ENCODE assay signal across 9 mouse cellular contexts in genomic region chr8:121730646-121731045, GRCm38 (mm10). TPM values are rescaled to one million over a fixed set of nuclear protein-coding genes. Genes with fewer than 3 reads are reported as not detected.
A peak's percentile ranks its signal among the peaks of the same experiment; 100 is the strongest.
DNase-seq lines count a peak whose midpoint lies in the region; ATAC-seq lines count a peak whose summit lies in the region.
"Had no signal": no experiment of that assay in that cellular context is flagged by ENCODE, and none has a peak within 500 bp of the region (broad histone marks: within the 10 kb centered on the region; RNA-seq: fewer than 3 reads in every experiment).

No protein-coding gene starts in this region.

- no peak overlapping the region for H3K27ac ChIP-seq in limb, embryonic 10.5 days
- H3K27ac ChIP-seq in stomach, embryonic 16.5 days (ENCODE audit: low read length), result no peak overlapping the region
- H3K27ac ChIP-seq: macrophage had no signal

- peaks cover 4% of the 10 kb centered on the region; the same call in 1 of the 2 replicates for H3K4me1 ChIP-seq in megakaryocyte, embryonic 14.5 days
- H3K4me1 ChIP-seq in limb, embryonic 10.5 days, result peaks cover 19% of the 10 kb centered on the region
- no peaks in the 10 kb centered on the region; the same call in 1 of the 2 replicates for H3K4me1 ChIP-seq in stomach, embryonic 16.5 days (ENCODE audit: control insufficient read depth, insufficient read depth, low read length)

- H3K9me3 ChIP-seq in megakaryocyte, embryonic 14.5 days, result peaks cover 17% of the 10 kb centered on the region
- no peaks in the 10 kb centered on the region for H3K9me3 ChIP-seq in limb, embryonic 10.5 days (replicated peaks)
- H3K9me3 ChIP-seq in stomach, embryonic 16.5 days (replicated peaks; ENCODE audit: control insufficient read depth, low read length), result peaks cover 6% of the 10 kb centered on the region; the same call in 1 of the 2 replicates

- peak overlapping the region; percentile 69 for H3K4me2 ChIP-seq in stomach, embryonic 16.5 days (ENCODE audit: low read depth, low read length)

- no peaks in the 10 kb centered on the region for H3K36me3 ChIP-seq in megakaryocyte, embryonic 14.5 days (replicated peaks; ENCODE audit: low read length)
- no peaks in the 10 kb centered on the region for H3K36me3 ChIP-seq in limb, embryonic 10.5 days
- H3K36me3 ChIP-seq in stomach, embryonic 16.5 days (ENCODE audit: control insufficient read depth, insufficient read depth, low read length), result no peaks in the 10 kb centered on the region

- no peak for ATAC-seq in megakaryocyte, adult 5-6 weeks (ENCODE audit: poor library complexity, severe bottlenecking)
- no peak for ATAC-seq in stomach, embryonic 16.5 days (ENCODE audit: insufficient read depth, low FRiP score)

- under 1% methylated on average over 37 of the region's 37 CpGs for WGBS in limb, embryonic 10.5 days
- under 1% methylated on average over 37 of the region's 37 CpGs for WGBS in stomach, embryonic 16.5 days

- H3K4me3 ChIP-seq in megakaryocyte, embryonic 14.5 days (replicated peaks), result peak overlapping the region; percentile 18
- H3K4me3 ChIP-seq in limb, embryonic 10.5 days, result peak overlapping the region; percentile 59
- H3K4me3 ChIP-seq in stomach, embryonic 16.5 days (replicated peaks; ENCODE audit: low read length), result peak overlapping the region; percentile 50

- DNase-seq in cerebellum, adult 11 months, result peak; percentile 63
- no peak for DNase-seq in cerebellum, postnatal 4 days (ENCODE audit: low spot score in 2 of 2)
- DNase-seq in limb, embryonic 10.5 days (ENCODE audit: low spot score), result peak; percentile 37
- no peak for DNase-seq in gastrocnemius, adult 18-20 months (ENCODE audit: low spot score)
- DNase-seq in thymus, postnatal 36 days, result no peak

- no peak overlapping the region for H3K9ac ChIP-seq in stomach, embryonic 16.5 days (ENCODE audit: low read length)

- peaks cover 81% of the 10 kb centered on the region for H3K27me3 ChIP-seq in megakaryocyte, embryonic 14.5 days (replicated peaks)
- H3K27me3 ChIP-seq in limb, embryonic 10.5 days (ENCODE audit: low read depth, poor library complexity, severe bottlenecking), result peaks cover 81% of the 10 kb centered on the region
- peaks cover 66% of the 10 kb centered on the region for H3K27me3 ChIP-seq in stomach, embryonic 16.5 days (ENCODE audit: control insufficient read depth, insufficient read depth, low read length)

RNA-seq across cellular contexts. Expression of gene Jph3, which starts 1.2 kb away (rescaled TPM):
- not detected in 2 replicates for polyA plus RNA-seq in megakaryocyte, embryonic 14.5 days (2012; ENCODE audit: insufficient read depth, low replicate concordance)
- total RNA-seq in megakaryocyte, adult 5-6 weeks (2015), result 0.07 and 0.11 TPM in 2 replicates
- total RNA-seq in megakaryocyte, adult 5-6 weeks (2017), result 0.18 TPM in 1 of 2 replicates, not detected in the other
- 0.65 and 0.69 TPM in 2 replicates for polyA plus RNA-seq in limb, embryonic 10.5 days (2016; fragmentation: Nextera tagmentation; extraction: Ambion mirVana)
- 2.0 and 2.7 TPM in 2 replicates for polyA plus RNA-seq in stomach, embryonic 16.5 days (2015; fragmentation: Nextera tagmentation; extraction: Ambion mirVana)
- under 1 TPM in 1 of 2 experiments, not detected in 1; 0.07 TPM for total RNA-seq in gastrocnemius, adult 18-20 months (2021)

Comparison
In these comparisons a context has a peak if more than half of its experiments do, and no peak if none do; other contexts are left out.
1. DNase-seq: peak in cerebellum, adult 11 months (single experiment) and limb, embryonic 10.5 days (single experiment); none in cerebellum, postnatal 4 days (0 of 2), gastrocnemius, adult 18-20 months (single experiment) and thymus, postnatal 36 days (0 of 2).
2. Peak in every context shown above with its lines, with median percentiles within 50 percentile points of each other: H3K4me3 ChIP-seq.